Mouse (Mus musculus): ENCODE measurements around the gene Cldn20.

The Cldn20 gene

DNA sequence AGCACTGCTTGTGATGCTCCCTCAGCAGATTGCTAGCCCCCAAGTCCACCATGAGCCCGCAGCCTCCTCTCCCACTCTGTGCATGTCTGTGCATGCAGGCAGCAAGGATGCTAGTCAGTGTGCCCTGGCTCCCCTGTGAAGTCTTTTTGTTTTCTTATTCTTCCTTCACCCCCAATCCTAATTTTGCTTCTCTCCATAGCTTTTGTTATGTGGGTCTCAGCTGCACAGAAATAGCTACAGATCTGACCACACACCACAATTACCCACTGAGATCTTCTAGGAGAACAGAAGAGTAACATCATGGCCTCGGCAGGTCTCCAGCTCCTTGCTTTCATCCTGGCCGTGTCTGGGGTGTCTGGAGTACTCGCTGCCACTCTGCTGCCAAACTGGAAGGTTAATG lies at the start of gene Cldn20:
Cldn20 (plus strand) TSS at position 301 of the 400 bp plus-strand sequence.
- no peak for DNase-seq

DNA sequence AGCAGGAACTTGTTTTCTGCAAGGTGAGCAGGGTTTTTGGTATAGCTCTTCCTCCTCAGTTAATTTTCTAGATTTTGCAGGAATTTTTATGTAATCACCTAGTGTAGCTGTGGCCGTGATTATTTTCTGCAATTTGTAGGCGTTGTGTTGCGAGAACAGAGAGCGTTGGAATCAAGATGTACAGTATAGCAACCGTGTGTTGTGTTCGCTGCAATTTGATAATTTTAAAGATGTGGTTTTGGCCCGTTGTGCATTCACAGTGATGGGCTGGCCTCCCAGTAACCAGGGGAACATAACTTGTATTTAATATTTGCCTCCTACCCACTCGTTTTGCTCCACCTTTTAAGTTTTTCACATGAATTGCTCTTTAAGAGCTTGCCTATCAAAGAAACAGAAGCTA lies 49.3 kb upstream of the Cldn20 start:
- DNase-seq = no peak

DNA sequence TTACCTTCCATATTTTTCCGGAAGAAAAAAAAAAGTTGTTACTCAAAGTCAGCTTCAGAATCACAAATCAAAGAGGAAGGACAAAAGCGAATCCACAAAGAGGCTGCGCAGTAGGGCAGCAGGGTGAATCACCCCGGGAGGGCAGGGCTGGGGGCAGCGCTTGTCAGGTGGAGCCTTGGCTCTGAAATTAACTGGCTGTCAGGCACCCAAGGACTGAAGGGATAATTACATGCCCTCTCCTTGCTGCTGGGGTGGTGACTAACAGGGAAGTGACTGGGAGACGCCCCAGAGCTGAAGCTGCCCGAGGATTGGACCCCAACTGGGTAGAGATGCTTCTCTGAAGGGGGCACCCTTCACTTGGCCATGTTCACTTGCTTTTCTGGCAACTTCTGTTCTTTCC lies 46.5 kb upstream of the Cldn20 start:
- no peak for DNase-seq

DNA sequence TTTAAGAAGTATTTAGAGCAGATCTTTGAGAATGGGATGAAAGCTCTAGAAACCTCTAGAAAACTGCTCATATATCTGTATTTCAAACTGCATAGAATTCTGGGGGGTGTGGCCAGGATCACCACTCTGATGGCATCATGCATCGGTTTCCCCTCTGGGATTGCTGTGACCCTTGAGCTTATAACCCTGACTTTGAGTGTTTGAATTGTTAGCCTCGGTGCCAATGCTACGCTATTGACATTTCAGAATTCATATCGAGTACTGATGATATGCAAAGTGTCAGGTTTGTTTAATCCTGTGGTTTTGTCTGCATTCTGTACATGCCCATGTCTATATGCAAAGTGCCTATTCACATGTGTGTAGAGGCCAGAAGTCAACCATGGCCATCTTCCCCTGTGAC lies 45.1 kb upstream of the Cldn20 start:
- DNase-seq = no peak

DNA sequence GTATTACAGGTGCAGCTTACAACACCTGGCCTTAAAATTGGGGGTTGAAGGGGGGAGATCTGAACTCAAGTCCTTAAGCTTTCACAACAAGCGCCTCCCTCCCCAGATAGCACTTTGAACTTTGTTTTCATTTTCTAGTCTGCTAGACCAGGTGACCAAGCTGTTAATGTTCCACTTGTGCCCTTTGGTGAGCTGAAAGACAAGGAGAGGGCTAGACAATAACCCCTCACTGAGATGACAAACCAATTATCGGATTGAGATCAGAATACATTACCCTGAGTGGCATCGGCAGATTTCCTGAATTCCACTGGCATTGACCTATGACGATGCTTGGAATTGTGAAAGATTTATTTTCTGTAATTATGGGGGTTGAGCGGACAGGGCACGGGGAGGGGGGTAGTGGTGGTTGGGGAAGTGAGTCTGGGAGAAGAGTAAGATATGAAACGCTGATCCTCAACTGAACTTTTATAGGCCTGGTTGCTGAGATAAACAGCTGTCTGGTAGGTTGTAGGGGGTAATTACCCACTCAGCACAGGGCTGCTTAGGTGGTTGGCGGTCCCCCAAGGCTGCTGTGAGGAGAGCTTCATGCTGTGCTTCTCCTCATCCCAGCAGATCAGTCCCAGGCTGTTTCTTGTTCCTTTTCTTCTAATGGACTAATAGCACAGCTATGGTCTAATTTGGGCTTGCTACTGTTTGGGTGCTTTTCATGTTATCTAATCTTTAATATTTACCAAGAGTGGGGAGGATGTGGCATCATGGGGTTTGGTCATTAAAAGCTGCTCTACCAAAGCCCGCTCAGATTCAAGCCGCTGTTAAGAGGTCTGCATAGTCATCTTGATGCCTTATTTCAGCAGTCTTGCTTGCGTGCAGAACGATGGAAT lies 44.4 kb upstream of the Cldn20 start:
- no peak for DNase-seq

DNA sequence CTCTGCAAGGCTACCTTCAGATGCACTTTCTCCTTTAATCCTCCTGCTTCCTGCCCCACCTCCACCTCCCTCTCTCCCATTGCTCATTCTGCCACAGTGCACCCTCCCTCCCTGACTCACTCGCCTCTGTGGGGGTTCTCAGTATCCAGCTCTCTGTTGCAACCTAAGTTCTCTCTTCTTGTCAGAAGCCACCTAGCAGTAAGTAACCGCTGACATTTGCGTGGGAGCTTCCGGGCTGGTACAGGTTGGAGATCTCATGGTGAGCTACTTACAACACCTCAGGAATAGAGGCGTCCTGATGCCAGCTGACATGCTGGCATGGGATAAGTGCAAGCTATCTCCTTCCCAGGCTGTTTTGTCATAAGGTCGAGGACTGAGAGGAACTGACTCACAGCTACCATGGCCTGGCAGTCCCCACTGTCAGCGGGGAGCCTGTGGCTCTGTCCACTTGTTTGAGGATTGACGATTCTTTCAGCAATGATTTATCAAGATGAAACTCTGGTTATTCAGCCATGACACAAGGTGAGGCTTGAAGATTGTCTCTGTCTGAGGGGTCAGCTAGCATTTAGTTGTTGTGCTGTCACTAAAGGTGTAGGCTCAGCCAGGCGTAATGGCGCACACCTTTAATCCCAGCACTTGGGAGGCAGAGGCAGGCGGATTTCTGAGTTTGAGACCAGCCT lies 42.0 kb upstream of the Cldn20 start:
- DNase-seq = no peak

DNA sequence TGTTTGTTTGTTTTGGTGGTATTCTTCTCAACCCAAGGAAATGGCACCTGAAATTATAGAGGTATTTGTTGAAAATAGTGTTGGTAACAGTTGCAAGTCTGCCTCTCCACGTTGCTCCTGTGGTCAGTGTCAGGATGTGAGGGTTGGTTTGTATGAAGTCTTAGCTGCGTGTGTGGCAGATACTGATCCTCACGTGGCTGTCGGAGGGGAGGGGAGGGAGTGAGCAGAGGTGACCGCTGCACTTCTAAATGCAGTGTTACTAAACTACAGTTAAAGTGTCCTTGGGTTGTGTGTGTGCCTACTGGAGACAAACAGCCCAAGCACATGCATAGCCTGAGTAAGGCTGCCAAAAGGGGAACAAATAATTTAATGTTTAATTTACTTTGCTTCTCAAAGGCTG lies 41.3 kb upstream of the Cldn20 start:
- DNase-seq = no peak

DNA sequence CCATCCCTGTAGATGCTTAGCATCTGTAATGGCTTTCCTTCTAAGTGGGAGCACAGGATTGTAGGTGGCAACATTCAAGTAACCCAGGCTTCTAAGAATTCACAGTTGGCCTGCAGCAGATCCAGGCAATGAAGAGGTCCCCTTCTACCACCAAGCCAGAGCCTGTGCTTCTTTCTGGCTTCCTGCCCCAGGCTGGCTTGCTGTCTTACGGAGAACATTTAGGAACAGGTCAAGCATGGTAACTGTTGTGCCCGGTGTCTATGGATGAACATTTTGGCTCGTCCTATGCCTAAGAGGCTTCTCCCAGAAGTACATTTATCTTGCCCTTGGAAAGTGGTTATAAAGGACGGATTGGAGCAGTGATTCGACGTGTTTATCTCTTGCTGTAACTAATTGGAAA lies 40.7 kb upstream of the Cldn20 start:
- DNase-seq = no peak

DNA sequence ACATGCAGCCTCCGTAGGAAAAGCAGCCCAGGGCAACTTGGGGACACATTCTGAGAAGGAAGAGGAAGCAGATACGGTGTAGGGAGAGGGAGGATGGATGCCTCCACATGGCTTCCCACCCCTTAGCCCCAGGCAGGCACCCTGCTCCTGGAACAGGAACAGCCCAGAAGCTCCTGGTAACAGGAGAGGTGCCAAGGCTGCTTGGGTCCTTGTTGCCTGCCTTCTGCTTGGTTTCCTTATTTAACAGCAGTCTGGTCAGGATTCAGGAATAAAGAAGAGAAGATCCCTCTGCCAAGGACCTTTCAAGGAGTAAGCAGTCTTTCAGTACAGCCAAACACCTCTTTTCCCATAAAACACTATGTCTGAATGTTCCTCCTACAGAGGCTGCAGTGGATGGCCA lies 36.8 kb upstream of the Cldn20 start:
- DNase-seq = no peak

DNA sequence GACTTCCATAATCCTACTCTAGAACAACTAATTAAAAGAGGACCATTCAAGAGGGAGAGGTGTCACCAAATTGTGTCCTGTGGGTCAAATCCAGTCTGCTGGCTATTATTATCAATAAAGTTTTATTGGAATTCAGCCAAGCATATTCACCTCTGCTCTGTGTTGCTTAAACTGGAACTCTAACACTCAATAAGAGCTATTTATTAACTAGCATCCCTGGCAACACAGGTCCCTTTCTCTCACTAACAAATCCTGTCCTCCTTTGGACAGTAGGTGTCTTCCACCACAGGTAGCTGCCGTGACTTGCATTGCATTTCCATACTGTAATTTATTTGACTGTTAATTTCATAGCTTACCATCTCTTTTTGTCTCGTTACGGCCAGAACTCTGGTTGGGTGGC lies 36.3 kb upstream of the Cldn20 start:
- no peak for DNase-seq

DNA sequence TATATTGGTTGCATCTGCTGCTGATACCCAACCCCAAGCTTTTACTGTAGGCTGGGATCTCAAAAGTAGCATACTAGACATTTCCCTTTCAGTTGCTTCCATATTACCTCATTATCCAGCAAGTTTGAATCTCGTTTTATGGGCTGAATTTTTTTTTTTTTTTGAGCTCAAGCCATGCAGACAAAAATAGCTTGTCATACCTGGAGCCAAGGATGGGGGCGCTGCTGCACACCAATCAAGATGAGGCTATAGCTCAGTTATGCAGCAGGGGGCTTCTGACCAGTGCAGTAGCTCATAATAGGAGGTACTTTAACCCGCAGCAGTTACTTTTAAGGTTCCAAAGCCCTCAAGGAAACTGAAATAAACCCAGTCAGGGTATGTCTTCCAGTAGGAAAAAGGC lies 34.3 kb upstream of the Cldn20 start:
- peak; percentile 32 to 41 for DNase-seq

DNA sequence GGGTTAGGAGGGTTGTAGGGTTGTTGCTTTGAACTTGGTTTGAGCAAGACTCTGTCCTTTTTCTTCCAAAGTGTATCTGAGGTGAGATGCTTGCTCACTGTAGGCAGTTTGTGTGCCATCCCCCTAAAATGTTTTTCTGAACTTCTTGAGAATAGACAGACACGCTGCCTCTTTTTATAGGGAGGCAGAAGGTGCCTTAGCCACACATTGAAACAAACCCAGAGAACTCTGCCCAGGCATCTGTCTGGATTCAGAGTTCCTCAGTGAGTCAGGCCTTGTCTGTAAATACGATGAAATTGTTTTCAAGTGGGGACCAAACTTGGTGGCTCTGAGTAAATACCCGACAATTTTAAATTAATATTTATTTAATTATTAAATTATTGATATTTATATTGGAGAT lies 33.8 kb upstream of the Cldn20 start:
- no peak for DNase-seq

DNA sequence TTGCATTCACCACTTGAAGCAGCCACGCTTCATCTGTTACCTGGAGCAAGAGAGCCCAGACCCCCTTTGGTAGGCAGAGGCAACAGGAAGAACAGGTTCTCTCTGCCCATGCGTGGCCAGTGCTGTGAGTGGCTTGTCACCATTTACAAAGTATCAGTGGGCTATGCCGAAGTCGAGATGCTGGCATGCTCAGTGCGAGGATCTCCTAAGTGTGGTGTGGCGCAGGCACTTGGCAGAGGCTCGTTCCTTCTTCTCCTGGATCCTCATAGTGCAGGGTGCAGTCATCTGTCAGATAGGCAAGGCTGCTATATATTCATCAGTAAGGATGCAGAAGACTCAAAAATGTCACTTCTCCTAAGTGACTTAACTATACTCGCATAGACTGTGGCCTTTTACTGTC lies 32.9 kb upstream of the Cldn20 start:
- DNase-seq = no peak

DNA sequence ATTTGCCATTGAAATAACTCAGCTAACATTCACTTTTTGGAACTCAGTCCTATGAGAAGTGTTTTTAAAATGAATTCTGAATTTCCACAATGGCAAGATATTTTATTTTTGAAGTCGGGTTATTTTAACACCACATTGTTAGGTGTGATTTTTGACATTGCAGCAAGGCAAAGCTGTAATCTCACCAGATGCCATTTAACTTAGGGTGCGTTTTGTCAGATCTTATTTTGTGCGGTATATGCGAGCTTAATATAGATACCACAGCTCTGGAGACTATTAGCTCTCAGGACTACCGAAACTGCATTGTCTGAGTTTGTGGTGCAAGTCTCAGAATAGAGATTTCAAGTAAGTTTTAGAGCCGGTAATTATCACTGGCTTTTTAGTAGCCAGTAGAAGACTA lies 32.3 kb upstream of the Cldn20 start:
- DNase-seq = no peak

DNA sequence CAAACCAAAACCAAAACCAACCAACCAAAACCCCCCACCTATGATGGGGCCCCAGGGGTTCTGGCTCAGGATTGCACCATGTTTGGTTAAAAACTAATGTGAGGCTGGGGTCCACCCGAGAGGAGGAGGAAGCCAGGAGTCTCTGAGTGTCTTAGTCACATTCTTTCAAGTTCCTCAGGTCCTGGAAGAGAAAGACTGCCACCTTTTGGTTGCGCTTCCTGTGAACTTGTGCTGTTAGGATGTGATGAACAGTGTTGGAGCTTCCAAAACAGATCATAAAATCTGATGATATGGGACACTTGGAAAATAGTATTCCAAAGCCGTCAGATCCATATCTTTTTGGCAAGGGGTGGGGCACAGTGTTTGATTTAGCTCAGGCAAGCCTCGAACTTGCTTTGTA lies 31.4 kb upstream of the Cldn20 start:
- DNase-seq = no peak

DNA sequence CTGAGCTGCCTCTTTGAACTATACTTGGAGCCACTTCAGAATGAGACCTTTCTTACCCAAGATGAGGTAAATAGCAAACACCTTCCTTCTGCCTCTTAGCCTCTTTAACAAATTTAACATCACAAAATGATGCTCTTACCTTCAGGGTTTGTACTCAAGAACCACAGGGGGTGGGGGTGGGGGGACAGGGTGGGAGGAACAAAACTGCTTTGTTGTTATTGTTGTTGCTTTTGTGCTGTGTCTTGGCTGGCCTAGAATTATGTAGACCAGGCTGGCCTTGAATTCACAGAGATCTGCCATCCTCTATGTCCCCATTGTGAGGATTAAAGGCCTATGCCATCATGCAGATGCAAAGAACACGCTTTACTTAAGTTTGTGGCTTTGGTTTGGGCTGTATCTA lies 26.6 kb upstream of the Cldn20 start:
- no peak for DNase-seq

DNA sequence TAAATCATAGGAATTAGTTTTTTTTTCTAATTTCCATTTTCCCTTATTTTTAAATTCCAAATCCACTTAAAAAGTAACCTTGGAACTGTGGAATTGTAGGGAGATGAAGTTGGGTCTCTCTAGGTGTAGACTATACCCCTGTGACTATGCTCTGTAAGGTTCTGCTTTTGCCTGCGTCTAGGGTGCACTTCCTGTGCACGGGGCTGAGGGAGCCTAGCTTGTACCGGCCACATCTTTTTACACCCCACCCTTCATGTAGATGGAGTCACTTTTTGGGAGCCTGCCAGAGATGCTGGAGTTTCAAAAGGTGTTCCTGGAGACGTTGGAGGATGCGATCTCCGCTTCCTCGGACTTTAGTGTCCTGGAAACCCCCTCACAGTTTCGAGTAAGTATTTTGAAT lies 25.8 kb upstream of the Cldn20 start:
- DNase-seq = no peak

DNA sequence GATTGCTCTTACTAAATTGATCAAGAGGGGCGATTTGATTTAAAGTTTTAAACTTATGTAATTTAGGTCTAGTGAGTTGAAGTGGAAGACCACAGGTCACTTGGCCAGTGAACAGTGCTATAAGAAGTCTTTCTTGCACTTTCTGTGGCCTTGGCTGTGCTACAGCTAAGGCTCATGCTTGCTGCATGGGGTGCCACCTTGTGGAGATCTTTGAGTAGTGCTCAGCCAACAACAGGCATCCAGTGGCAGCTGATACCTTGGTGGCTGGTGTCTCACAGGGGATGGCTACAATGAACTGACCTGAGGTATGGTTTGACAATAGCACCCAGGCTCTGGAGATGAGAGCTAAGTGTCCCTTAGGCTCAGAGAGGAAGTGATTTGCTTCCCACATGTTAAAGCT lies 22.5 kb upstream of the Cldn20 start:
- DNase-seq = peak; percentile 30 to 35

DNA sequence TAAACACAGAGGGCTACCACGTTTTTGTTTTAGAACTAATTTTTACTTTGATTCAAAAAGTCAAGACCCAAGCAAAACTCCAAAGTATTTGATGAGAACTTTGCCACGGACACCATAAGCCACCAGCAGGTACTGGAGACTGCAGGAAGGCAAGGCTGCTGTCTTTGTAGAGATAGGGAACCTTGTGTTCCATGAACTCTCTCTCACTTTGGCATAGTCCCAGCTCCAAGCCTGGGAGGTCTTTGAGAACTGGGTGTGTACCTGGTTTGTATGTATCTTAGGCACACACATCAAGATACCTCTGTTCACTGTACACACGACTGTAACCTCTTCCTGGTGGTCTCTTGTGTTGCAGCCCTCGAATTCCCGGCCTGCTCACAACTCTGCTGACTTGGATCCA lies 18.0 kb upstream of the Cldn20 start:
- DNase-seq = no peak

DNA sequence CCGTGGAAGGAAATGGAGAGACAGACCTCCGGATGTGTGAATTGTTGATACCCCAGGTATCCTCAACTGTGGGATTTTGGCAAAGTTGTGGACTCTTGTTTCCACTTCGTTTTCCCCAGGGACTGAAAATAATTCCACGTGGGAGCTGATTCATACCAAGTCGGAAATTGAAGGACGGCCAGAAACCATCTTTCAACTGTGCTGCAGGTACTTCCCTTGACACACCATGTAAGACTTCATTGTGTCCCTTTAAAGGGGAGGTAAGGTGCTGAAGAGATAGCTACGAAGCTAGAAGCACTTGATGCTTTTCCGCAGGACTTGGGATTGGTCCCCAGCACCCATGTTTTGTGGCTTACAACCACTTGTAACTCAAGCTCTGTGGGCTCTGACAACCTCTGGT lies 16.5 kb upstream of the Cldn20 start:
- DNase-seq = no peak

DNA sequence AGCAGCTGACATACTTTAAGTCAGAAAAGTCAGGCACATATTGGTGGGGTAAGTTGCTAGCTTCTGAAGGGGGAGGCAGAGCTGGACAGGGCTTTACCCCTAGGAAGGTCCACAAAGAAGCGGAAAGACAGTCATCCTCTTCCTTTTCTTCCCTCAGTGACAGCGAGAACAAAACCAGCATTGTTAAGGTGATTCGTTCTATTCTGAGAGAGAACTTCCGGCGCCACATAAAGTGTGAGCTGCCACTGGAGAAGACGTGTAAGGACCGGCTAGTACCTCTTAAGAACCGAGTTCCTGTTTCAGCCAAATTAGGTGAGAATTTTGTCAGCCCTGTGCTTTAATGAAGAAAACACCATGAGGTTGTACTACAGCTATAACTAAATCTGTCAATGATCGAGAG lies 15.9 kb upstream of the Cldn20 start:
- no peak for DNase-seq

DNA sequence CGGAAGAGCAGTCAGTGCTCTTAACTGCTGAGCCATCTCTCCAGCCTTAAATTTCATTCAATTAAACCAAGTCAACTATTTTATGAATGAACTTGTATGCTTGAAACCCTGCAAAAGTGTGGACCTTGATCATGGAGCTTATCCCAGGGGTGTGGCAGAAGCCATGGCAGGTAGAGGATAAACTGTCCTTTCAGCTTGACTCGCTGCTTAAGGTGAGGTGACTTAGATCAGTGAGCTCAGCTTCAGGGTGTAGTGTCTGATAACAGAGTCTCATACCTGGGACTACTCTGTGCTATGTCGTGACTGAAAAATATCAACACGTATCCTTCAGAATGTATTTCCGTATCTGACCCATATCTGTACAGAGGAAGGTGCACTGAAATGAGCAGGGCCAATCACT lies 12.0 kb upstream of the Cldn20 start:
- DNase-seq = no peak

DNA sequence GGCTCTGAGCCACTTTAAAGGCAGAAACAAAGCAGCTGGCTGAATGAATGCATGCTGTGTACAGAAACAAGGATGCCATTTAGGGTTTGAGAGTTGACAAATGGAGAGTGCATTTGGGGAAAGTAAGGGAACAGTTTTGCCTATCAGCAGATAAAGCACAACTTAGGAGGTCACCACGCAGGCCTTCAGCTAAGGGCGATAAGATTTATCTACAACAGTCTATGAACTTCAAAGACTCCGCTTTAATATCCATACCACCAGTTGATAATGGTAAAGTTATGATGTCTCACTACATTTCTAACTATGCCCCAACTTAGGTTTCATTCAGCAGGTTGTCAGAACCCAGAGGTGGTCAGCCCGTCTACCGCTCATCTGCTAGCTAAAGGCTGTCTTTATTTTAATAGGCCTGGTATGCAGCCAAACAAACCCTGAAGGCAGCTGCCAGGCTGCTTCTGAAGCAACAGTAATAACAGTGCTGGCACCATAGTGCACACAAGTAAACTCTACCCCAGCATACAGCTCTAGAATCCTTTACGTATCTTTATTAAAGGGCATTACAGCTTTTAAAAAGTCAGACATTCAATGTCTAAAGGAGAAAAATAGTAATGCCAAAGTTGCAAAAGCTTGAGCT lies 4.4 kb upstream of the Cldn20 start:
- DNase-seq = no peak

DNA sequence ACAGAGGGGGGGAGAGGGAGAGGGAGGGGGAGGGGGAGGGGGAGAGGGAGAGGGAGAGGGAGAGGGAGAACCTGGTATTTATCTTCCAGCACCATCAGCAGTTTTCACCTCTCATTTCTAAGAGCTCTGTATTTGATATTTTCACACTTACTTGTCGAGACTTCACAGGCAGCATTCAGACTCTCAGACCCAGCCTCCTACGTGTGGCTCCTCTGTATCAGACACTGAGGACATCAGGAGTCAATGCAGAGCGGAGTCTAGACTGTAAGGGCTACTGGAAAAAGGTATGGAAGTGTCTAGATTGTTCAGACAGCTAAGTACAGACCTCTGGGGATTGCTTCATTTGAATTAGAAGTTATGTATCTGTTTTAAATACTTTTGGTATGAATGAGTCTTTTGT lies 2.8 kb upstream of the Cldn20 start:
- DNase-seq = no peak
